Mouse (Mus musculus): ENCODE measurements at regions not wholly inside any gene's neighbourhood (a gene's known extent, or its start where the extent isn't known, plus 50 kb on each side); places are given as distances from the start of the nearest gene placed in this dataset.

DNA sequence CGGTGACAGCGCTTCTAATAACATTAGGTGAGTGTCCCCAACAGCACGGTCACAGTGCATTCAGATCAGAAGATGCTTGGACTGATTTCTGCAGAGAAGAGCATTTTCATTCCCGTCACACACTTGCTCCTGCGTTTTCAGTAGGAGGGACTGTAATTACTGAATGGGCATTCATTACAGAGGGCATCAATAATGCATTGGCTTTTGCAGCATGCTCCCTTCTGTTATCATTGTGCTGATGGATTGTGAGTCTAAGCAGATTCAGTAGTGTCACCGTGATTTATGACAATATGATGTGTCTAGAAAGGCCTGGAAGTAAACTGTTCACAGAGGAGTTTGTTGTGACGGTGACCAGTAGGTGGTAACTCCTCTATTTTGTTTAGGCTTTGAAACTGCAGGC, 103.6 kb downstream of the Hhipl2 start:
- TF ChIP-seq CTCF (IDR thresholded peaks at IDR 0.05; ENCODE audit: extremely low read depth, insufficient read depth, insufficient read length, insufficient replicate concordance), result no peak
- TF ChIP-seq POLR2A (IDR thresholded peaks at IDR 0.05; ENCODE audit: low read depth, low read length), result no peak
